Mouse (Mus musculus): Measurements from ENCODE around the gene Cdr1. TPM values are rescaled to one million over a fixed set of nuclear protein-coding genes. Genes with fewer than 3 reads are reported as not detected.

Gene Cdr1
- not detected in 2 replicates for total RNA-seq (2012; rRNA removed)

DNA sequence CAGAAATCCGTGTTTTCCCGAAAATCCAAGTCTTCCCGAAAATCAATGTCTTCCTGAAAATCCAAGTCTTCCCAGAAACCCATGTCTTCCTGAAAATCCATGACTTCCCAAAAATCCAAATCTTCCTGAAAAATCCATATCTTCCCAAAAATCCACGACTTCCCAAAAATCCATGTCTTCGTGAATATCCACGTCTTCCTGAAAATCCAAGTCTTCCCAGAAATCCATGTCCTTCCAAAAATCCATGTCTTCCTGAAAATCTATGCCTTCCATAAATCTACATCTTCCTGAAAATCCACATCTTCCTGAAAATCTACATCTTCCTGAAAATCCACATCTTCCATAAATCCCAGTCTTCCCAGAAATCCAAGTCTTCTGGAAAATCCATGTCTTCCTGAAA is at the start of gene Cdr1:
TSS of gene Cdr1 (minus strand) at position 101 of the 400 bp plus-strand sequence.
- no peak for DNase-seq (ENCODE audit: low read depth, low spot score)
- Histone ChIP-seq H3K9ac (ENCODE audit: insufficient read depth, low read depth, low read length, poor library complexity, severe bottlenecking) (no peak within 1 kb of the TSS), H3K4me3 (ENCODE audit: insufficient read depth in 1 of 2, low read depth in 1 of 2, low read length in 2 of 2, poor library complexity in 1 of 2, severe bottlenecking in 1 of 2) (no peak within 1 kb of the TSS), H3K36me3 (ENCODE audit: control insufficient read depth, insufficient read depth, low read length, poor library complexity, severe bottlenecking) (no peaks in the 10 kb centered on the region), H3K4me1 (ENCODE audit: control insufficient read depth in 2 of 2, insufficient read depth in 2 of 2, low read length in 2 of 2, poor library complexity in 1 of 2) (no peaks in the 10 kb centered on the region), H3K9me3 (ENCODE audit: control insufficient read depth, insufficient read depth, low read depth, low read length) (no peaks in the 10 kb centered on the region), H3K27ac (ENCODE audit: insufficient read depth, low read depth, low read length, poor library complexity, severe bottlenecking) (no peak within 1 kb of the TSS)
- in situ Hi-C loops (cut with MboI; ENCODE audit: low sequenced_read_pairs in 2 of 2, unreplicated experiment in 2 of 2), result no loop called here
- TF ChIP-seq ZNF384 (IDR thresholded peaks at IDR 0.05; ENCODE audit: low read depth, low read length) (no peak), HCFC1 (IDR thresholded peaks at IDR 0.05; ENCODE audit: borderline replicate concordance, insufficient read depth, low read length) (no peak), ZC3H11A (IDR thresholded peaks at IDR 0.05; ENCODE audit: borderline replicate concordance, low read depth, low read length) (no peak), MAFK (IDR thresholded peaks at IDR 0.05; ENCODE audit: insufficient read depth, low read depth, low read length) (no peak), CHD2 (IDR thresholded peaks at IDR 0.05; ENCODE audit: low read depth, low read length) (no peak)

DNA sequence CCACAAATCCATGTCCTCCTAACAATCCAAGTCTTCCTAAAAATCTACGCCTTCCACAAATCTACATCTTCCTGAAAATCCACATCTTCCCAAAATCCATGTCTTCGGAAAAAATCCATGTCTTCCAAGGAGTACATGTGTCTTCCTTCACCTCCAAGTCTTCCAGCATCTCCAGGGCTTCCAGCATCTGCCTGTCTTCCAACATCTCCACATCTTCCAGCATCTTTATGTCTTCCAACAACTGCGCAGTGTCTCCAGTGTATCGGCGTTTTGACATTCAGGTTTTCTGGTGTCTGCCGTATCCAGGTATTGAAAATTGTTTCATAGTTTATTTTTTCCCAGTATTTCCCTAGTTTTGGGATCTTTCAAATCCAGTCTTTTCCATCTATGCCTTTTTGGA is 511 bp upstream of the Cdr1 start:
- TF ChIP-seq ZC3H11A (IDR thresholded peaks at IDR 0.05; ENCODE audit: borderline replicate concordance, low read depth, low read length) (no peak), CHD2 (IDR thresholded peaks at IDR 0.05; ENCODE audit: low read depth, low read length) (no peak), ZNF384 (IDR thresholded peaks at IDR 0.05; ENCODE audit: low read depth, low read length) (no peak)
- in situ Hi-C loops (cut with MboI; ENCODE audit: low sequenced_read_pairs in 2 of 2, unreplicated experiment in 2 of 2), result no loop called here
- no peak overlapping the region for H3K9ac ChIP-seq (ENCODE audit: insufficient read depth, low read depth, low read length, poor library complexity, severe bottlenecking)
- H3K4me3 ChIP-seq (ENCODE audit: insufficient read depth in 1 of 2, low read depth in 1 of 2, low read length in 2 of 2, poor library complexity in 1 of 2, severe bottlenecking in 1 of 2), result no peak overlapping the region
- DNase-seq (ENCODE audit: low read depth, low spot score), result no peak
- no peaks in the 10 kb centered on the region for H3K4me1 ChIP-seq (ENCODE audit: control insufficient read depth in 2 of 2, insufficient read depth in 2 of 2, low read length in 2 of 2, poor library complexity in 1 of 2)
- no peaks in the 10 kb centered on the region for H3K36me3 ChIP-seq (ENCODE audit: control insufficient read depth, insufficient read depth, low read length, poor library complexity, severe bottlenecking)
- H3K9me3 ChIP-seq (ENCODE audit: control insufficient read depth, insufficient read depth, low read depth, low read length), result no peaks in the 10 kb centered on the region
- no peak overlapping the region for H3K27ac ChIP-seq (ENCODE audit: insufficient read depth, low read depth, low read length, poor library complexity, severe bottlenecking)

DNA sequence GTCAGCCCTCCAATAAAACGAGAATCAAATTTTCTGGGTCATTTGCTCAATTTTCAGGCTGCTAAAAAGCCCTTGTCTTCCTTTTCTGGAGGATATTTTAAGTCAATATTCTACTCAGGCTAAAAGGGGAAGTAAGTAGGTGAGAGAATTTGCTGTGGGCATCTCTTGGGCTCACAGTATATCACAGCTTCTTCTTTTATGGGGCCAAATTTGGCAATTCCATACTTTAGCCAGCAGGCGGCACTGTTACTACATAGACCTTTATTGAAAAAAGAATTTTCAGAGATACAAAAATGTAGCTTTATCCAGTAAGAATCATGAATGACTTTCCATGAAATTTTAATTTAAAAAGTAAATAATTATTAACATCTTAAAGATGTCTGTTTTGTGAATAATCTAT is 18.8 kb downstream of the Cdr1 start:
- H3K27ac ChIP-seq (ENCODE audit: insufficient read depth, low read depth, low read length, poor library complexity, severe bottlenecking), result no peak overlapping the region
- TF ChIP-seq MAFK (IDR thresholded peaks at IDR 0.05; ENCODE audit: insufficient read depth, low read depth, low read length) (no peak), ZC3H11A (IDR thresholded peaks at IDR 0.05; ENCODE audit: borderline replicate concordance, low read depth, low read length) (0 out of 2 replicates have a peak, but pooled peaks have one; percentile 31)
- no peaks in the 10 kb centered on the region for H3K4me1 ChIP-seq (ENCODE audit: control insufficient read depth in 2 of 2, insufficient read depth in 2 of 2, low read length in 2 of 2, poor library complexity in 1 of 2)
- no peaks in the 10 kb centered on the region for H3K9me3 ChIP-seq (ENCODE audit: control insufficient read depth, insufficient read depth, low read depth, low read length)
- no peak overlapping the region for H3K9ac ChIP-seq (ENCODE audit: insufficient read depth, low read depth, low read length, poor library complexity, severe bottlenecking)
- peak; percentile 8 for DNase-seq (ENCODE audit: low read depth, low spot score)
- H3K36me3 ChIP-seq (ENCODE audit: control insufficient read depth, insufficient read depth, low read length, poor library complexity, severe bottlenecking), result no peaks in the 10 kb centered on the region
- no peak overlapping the region for H3K4me3 ChIP-seq (ENCODE audit: insufficient read depth in 1 of 2, low read depth in 1 of 2, low read length in 2 of 2, poor library complexity in 1 of 2, severe bottlenecking in 1 of 2)
- in situ Hi-C loops (cut with MboI; ENCODE audit: low sequenced_read_pairs in 2 of 2, unreplicated experiment in 2 of 2), result no loop called here

DNA sequence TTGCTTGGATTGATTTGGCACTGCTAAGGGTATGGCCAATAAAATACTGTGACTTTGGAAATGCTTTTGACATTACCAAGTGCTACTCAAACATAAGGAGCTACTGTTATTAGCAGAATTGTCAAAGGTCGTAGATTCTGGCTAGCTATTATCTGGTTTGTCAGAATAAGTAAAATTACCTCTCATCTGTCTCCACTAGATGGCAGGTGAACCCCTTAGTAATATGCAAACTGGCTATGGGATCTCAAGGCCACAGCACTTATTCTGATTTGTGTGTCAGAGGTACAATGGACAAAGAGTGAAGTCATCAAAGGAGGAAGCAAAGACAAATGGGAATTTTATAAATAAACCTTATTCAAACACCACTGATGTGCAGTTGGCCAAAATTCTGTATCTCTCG is 24.1 kb downstream of the Cdr1 start:
- TF ChIP-seq MAFK (IDR thresholded peaks at IDR 0.05; ENCODE audit: insufficient read depth, low read depth, low read length) (no peak), ZNF384 (IDR thresholded peaks at IDR 0.05; ENCODE audit: low read depth, low read length) (no peak), CHD2 (IDR thresholded peaks at IDR 0.05; ENCODE audit: low read depth, low read length) (no peak), ZC3H11A (IDR thresholded peaks at IDR 0.05; ENCODE audit: borderline replicate concordance, low read depth, low read length) (no peak), HCFC1 (IDR thresholded peaks at IDR 0.05; ENCODE audit: borderline replicate concordance, insufficient read depth, low read length) (no peak)
- no peaks in the 10 kb centered on the region for H3K4me1 ChIP-seq (ENCODE audit: control insufficient read depth in 2 of 2, insufficient read depth in 2 of 2, low read length in 2 of 2, poor library complexity in 1 of 2)
- in situ Hi-C loops (cut with MboI; ENCODE audit: low sequenced_read_pairs in 2 of 2, unreplicated experiment in 2 of 2), result no loop called here
- H3K9me3 ChIP-seq (ENCODE audit: control insufficient read depth, insufficient read depth, low read depth, low read length), result no peaks in the 10 kb centered on the region
- DNase-seq (ENCODE audit: low read depth, low spot score), result no peak
- no peak overlapping the region for H3K9ac ChIP-seq (ENCODE audit: insufficient read depth, low read depth, low read length, poor library complexity, severe bottlenecking)
- no peak overlapping the region for H3K4me3 ChIP-seq (ENCODE audit: insufficient read depth in 1 of 2, low read depth in 1 of 2, low read length in 2 of 2, poor library complexity in 1 of 2, severe bottlenecking in 1 of 2)
- H3K27ac ChIP-seq (ENCODE audit: insufficient read depth, low read depth, low read length, poor library complexity, severe bottlenecking), result no peak overlapping the region
- no peaks in the 10 kb centered on the region for H3K36me3 ChIP-seq (ENCODE audit: control insufficient read depth, insufficient read depth, low read length, poor library complexity, severe bottlenecking)

DNA sequence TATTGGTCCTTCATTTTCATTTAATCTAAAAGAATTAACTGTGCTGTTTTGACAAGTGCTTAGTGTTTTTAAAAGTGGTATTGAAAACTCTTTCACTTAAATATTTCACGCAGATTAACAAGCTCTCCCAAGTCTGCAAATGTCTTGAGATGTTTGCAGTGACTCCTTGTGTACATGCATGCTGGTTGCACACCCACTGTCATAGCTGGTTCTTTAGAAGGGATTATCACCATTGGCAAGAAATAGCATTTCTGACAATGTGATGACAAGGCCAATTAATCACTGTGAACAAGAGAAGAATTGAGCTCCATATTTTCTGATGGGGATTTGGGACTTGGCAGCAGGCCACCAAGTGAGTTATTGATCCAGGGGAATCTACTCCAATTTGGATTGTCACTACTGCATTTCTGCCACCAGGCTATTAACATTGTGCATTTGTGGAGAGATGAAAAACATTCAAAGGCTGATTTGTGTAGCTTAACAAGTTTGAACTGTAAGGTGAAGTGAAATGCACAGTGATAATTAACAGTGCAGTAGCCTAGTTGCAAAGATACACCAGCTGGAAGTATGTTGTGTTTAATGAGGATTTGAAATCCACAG is 30.6 kb downstream of the Cdr1 start:
- Histone ChIP-seq H3K4me3 (ENCODE audit: insufficient read depth in 1 of 2, low read depth in 1 of 2, low read length in 2 of 2, poor library complexity in 1 of 2, severe bottlenecking in 1 of 2) (no peak overlapping the region), H3K9ac (ENCODE audit: insufficient read depth, low read depth, low read length, poor library complexity, severe bottlenecking) (no peak overlapping the region), H3K36me3 (ENCODE audit: control insufficient read depth, insufficient read depth, low read length, poor library complexity, severe bottlenecking) (no peaks in the 10 kb centered on the region), H3K9me3 (ENCODE audit: control insufficient read depth, insufficient read depth, low read depth, low read length) (no peaks in the 10 kb centered on the region), H3K4me1 (ENCODE audit: control insufficient read depth in 2 of 2, insufficient read depth in 2 of 2, low read length in 2 of 2, poor library complexity in 1 of 2) (no peaks in the 10 kb centered on the region), H3K27ac (ENCODE audit: insufficient read depth, low read depth, low read length, poor library complexity, severe bottlenecking) (no peak overlapping the region)
- TF ChIP-seq HCFC1 (IDR thresholded peaks at IDR 0.05; ENCODE audit: borderline replicate concordance, insufficient read depth, low read length), result no peak
- TF ChIP-seq ZC3H11A (IDR thresholded peaks at IDR 0.05; ENCODE audit: borderline replicate concordance, low read depth, low read length), result no peak
- TF ChIP-seq CHD2 (IDR thresholded peaks at IDR 0.05; ENCODE audit: low read depth, low read length), result no peak
- TF ChIP-seq MAFK (IDR thresholded peaks at IDR 0.05; ENCODE audit: insufficient read depth, low read depth, low read length), result no peak
- TF ChIP-seq ZNF384 (IDR thresholded peaks at IDR 0.05; ENCODE audit: low read depth, low read length), result no peak
- in situ Hi-C loops (cut with MboI; ENCODE audit: low sequenced_read_pairs in 2 of 2, unreplicated experiment in 2 of 2), result no loop called here
- DNase-seq (ENCODE audit: low read depth, low spot score), result no peak

All from ES-E14 (cell line).